Mouse (Mus musculus): ENCODE data around the gene Brms1.

- no peak for TF ChIP-seq POLR2A (IDR thresholded peaks at IDR 0.05; ENCODE audit: low read depth, low read length)
- no peak for TF ChIP-seq USF1 (IDR thresholded peaks at IDR 0.05; ENCODE audit: low read depth, low read length)
- no peak for TF ChIP-seq CTCF (conservative IDR thresholded peaks at IDR 0.05 in 1 of 2, IDR thresholded peaks at IDR 0.05 in 1 of 2; ENCODE audit: low read depth in 2 of 2, low read length in 2 of 2)
- TF ChIP-seq CHD2 (IDR thresholded peaks at IDR 0.05; ENCODE audit: low read length): no peak
- TF ChIP-seq JUND (conservative IDR thresholded peaks at IDR 0.05; ENCODE audit: low read depth, low read length): no peak
- TF ChIP-seq SIN3A (IDR thresholded peaks at IDR 0.05; ENCODE audit: low read length): no peak
- no peak for TF ChIP-seq KAT2A (IDR thresholded peaks at IDR 0.05; ENCODE audit: insufficient replicate concordance, low read length)
- TF ChIP-seq EP300 (IDR thresholded peaks at IDR 0.05; ENCODE audit: low read length): no peak
- no peak for TF ChIP-seq MYC (IDR thresholded peaks at IDR 0.05; ENCODE audit: low read depth, low read length)
- no peak for TF ChIP-seq ZMIZ1 (IDR thresholded peaks at IDR 0.05; ENCODE audit: low read depth, low read length)
- TF ChIP-seq RAD21 (IDR thresholded peaks at IDR 0.05; ENCODE audit: low read depth, low read length): no peak
Observed at GRCm38 (mm10) chr19:5045531-5045930, 4.4 kb downstream of the Brms1 start.

Measured in CH12.LX (cell line).